Mouse (Mus musculus): ENCODE data around the gene Clcn1. TPM values are rescaled to one million over a fixed set of nuclear protein-coding genes. Genes with fewer than 3 reads are reported as not detected.

The Clcn1 gene
- polyA plus RNA-seq (2012; fragmentation: generic; extraction: Trizol): 0.42 TPM
- long read RNA-seq, experiment 1: 0 reads
- long read RNA-seq, experiment 2: 0 reads

DNA sequence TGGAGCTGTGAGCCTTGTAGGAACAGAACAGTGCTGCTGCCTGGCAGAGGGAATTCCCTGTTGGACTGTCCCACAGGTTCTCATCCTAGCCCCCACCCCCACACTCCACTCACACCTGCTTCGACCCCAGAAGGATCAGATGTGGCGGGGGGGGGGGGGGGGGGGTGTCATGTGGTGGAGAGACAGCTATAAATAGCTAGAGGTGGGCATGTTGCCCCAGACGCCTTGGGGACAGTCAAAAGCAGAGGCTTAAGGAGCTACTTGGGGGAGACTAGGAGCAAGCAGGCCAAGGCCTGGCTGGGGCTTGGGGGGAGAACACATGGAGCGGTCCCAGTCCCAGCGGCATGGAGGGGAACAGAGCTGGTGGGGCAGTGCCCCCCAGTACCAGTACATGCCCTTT is at the start of gene Clcn1:
Gene Clcn1, plus strand, starts transcription at position 238 of the 400 bp plus-strand sequence.
- H3K79me2 ChIP-seq (ENCODE audit: control insufficient read depth, insufficient read depth): no peaks in the 10 kb centered on the region
- no peak within 1 kb of the TSS for H3K4me3 ChIP-seq (ENCODE audit: insufficient read depth, poor library complexity, severe bottlenecking)
- peaks cover 21% of the 10 kb centered on the region for H3K36me3 ChIP-seq (ENCODE audit: control insufficient read depth, insufficient read depth)
- no peaks in the 10 kb centered on the region for H3K27me3 ChIP-seq (ENCODE audit: control insufficient read depth, insufficient read depth, insufficient read length)
- no peak within 1 kb of the TSS for H3ac ChIP-seq (ENCODE audit: control insufficient read depth, insufficient read length, low read depth)
- TF ChIP-seq MAX (IDR thresholded peaks at IDR 0.05) (no peak), USF1 (IDR thresholded peaks at IDR 0.05; ENCODE audit: low read depth) (no peak), CEBPB (IDR thresholded peaks at IDR 0.05; ENCODE audit: low read depth) (no peak), FOSL1 (IDR thresholded peaks at IDR 0.05; ENCODE audit: insufficient read depth, low read length, poor library complexity, severe bottlenecking) (no peak)
- H3K79me3 ChIP-seq (ENCODE audit: low read depth): no peaks in the 10 kb centered on the region

DNA sequence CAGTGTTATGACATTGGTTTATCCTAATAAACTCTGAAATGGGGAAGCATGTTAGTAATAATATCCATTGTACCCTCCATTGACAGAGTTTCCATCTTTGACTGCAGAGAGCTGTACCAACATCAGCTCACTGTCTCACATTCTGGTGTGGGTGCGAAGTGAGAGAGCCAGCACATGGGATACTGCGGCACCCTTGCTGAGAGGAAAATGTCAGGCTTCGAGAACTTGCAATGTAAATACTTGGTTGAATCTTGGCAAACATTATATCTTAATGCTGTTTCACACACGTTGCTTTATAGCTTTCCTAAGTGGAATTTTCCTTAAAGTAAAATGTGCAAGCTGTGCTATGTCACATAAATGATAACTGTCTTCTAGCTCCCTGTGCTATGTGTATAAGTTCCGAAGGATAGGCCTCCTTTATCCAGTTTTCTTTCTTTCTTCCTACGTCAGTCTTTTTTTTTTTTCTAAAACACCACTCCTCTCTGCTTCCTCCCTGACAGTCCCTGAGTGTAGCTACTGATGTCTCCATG is 49.1 kb upstream of the Clcn1 start:
- no peaks in the 10 kb centered on the region for H3K79me3 ChIP-seq (ENCODE audit: low read depth)
- H3K27me3 ChIP-seq (ENCODE audit: control insufficient read depth, insufficient read depth, insufficient read length): no peaks in the 10 kb centered on the region
- H3ac ChIP-seq (ENCODE audit: control insufficient read depth, insufficient read length, low read depth): no peak overlapping the region
- TF ChIP-seq CEBPB (IDR thresholded peaks at IDR 0.05; ENCODE audit: low read depth): no peak
- TF ChIP-seq CTCF (IDR thresholded peaks at IDR 0.05; ENCODE audit: control insufficient read depth, insufficient read depth, insufficient read length): no peak
- no peak for TF ChIP-seq MYOG (IDR thresholded peaks at IDR 0.05; ENCODE audit: control insufficient read depth, extremely low read depth, insufficient read length)
- no peak for TF ChIP-seq FOSL1 (IDR thresholded peaks at IDR 0.05; ENCODE audit: insufficient read depth, low read length, poor library complexity, severe bottlenecking)
- no peak for TF ChIP-seq MYOD1 (IDR thresholded peaks at IDR 0.05; ENCODE audit: control insufficient read depth, insufficient read length, low read depth)
- TF ChIP-seq MAX (IDR thresholded peaks at IDR 0.05): no peak
- TF ChIP-seq USF1 (IDR thresholded peaks at IDR 0.05; ENCODE audit: low read depth): no peak
- no peaks in the 10 kb centered on the region for H3K79me2 ChIP-seq (ENCODE audit: control insufficient read depth, insufficient read depth)
- no peaks in the 10 kb centered on the region for H3K36me3 ChIP-seq (ENCODE audit: control insufficient read depth, insufficient read depth)
- H3K4me3 ChIP-seq (ENCODE audit: insufficient read depth, poor library complexity, severe bottlenecking): no peak overlapping the region

DNA sequence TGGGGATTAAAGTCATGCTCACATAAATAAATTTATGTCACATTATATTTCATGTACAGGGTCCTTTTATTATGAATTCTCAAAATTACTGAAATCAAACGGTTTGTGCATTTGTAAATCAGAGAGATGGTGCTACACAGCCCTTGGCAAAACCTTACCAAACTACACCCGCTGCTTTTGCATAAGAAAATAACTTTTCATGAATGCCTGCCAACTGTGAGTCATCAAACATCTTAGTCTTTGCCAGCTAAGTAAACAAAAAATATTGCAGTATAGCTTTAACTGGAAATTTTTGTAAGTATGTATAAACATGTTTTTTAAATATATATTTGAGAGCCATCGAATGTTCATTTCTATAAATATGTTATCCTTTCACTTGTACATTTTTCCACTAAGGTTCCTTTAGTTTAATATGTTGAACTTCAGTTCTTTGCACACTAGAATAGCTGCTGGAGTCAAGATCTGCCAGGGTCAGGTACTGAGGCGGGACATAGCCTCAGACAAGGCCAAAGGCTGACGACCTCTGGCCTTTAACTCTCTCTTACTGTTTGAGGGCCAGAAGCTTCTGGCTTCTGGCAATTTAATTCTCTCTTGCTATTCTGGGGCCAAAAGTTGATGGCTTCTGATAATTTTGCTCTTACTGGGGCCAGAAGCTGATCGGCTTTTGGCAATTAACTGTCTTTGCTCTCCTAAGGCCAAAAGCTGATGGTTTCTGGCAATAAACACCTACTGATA is 45.0 kb upstream of the Clcn1 start:
- Histone ChIP-seq H3K36me3 (ENCODE audit: control insufficient read depth, insufficient read depth) (no peaks in the 10 kb centered on the region), H3K27me3 (ENCODE audit: control insufficient read depth, insufficient read depth, insufficient read length) (no peaks in the 10 kb centered on the region), H3K79me2 (ENCODE audit: control insufficient read depth, insufficient read depth) (no peaks in the 10 kb centered on the region), H3ac (ENCODE audit: control insufficient read depth, insufficient read length, low read depth) (no peak overlapping the region), H3K4me3 (ENCODE audit: insufficient read depth, poor library complexity, severe bottlenecking) (no peak overlapping the region), H3K79me3 (ENCODE audit: low read depth) (no peaks in the 10 kb centered on the region)
- TF ChIP-seq CTCF (IDR thresholded peaks at IDR 0.05; ENCODE audit: control insufficient read depth, insufficient read depth, insufficient read length) (no peak), MAX (IDR thresholded peaks at IDR 0.05) (no peak)

DNA sequence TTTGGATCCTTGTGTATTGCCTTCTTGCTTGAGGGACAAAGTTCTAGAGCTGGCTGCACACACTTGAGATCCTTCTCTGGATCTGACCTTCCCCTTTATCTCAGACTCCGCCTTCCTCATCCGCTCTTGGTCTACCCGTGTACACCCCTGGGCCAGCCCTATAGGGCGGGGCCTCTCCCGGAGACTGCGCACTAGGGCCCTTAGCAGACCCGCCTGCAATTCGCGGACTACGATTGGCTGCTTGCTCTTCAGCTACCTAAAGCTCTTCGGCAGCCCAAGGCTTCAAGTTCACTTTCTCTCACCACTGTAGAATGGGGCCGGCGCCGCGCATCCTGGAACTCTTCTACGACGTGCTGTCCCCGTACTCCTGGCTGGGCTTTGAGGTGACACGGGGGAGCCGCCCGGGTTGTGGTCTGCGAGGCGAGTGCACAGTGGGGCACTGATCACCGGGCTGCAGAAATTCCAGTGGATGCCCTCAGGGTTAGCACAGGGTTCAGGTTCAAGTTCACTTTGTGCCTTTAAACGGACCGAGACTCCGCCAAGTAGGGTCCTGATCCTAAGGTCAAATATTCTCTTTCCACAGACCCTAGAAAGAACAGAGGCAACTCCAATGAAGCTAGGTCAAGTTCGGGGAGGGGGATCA is 40.7 kb upstream of the Clcn1 start, which contains the start of gene Gstk1:
Gene Gstk1, plus strand, starts transcription at position 225 of the 643 bp plus-strand sequence.
- H3K4me3 ChIP-seq (ENCODE audit: insufficient read depth, poor library complexity, severe bottlenecking): no peak within 1 kb of the TSS
- TF ChIP-seq MAX (IDR thresholded peaks at IDR 0.05): no peak

DNA sequence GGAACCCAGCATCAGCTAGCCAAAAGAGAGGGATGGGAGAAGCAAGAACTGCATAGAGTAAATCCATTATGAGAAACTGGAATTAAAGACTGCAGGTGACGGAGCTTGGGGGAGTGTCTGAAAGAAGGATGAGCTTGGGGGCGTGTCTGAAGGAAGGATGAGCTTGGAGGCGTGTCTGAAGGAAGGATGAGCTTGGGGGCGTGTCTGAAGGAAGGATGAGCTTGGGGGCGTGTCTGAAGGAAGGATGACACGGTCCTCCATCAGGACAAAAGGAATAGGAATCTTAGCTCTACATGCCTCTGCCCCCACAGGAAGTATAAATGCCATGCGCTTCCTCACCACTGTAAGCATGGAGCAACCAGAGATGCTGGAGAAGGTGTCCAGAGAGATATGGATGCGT is 39.3 kb upstream of the Clcn1 start:
- H3K36me3 ChIP-seq (ENCODE audit: control insufficient read depth, insufficient read depth): no peaks in the 10 kb centered on the region
- no peaks in the 10 kb centered on the region for H3K27me3 ChIP-seq (ENCODE audit: control insufficient read depth, insufficient read depth, insufficient read length)
- H3K79me2 ChIP-seq (ENCODE audit: control insufficient read depth, insufficient read depth): no peaks in the 10 kb centered on the region
- H3K4me3 ChIP-seq (ENCODE audit: insufficient read depth, poor library complexity, severe bottlenecking): no peak overlapping the region
- no peaks in the 10 kb centered on the region for H3K79me3 ChIP-seq (ENCODE audit: low read depth)
- no peak for TF ChIP-seq CTCF (IDR thresholded peaks at IDR 0.05; ENCODE audit: control insufficient read depth, insufficient read depth, insufficient read length)
- no peak for TF ChIP-seq CEBPB (IDR thresholded peaks at IDR 0.05; ENCODE audit: low read depth)
- TF ChIP-seq MAX (IDR thresholded peaks at IDR 0.05): no peak
- TF ChIP-seq MYOD1 (IDR thresholded peaks at IDR 0.05; ENCODE audit: control insufficient read depth, insufficient read length, low read depth): no peak
- no peak for TF ChIP-seq MYOG (IDR thresholded peaks at IDR 0.05; ENCODE audit: control insufficient read depth, extremely low read depth, insufficient read length)
- peak overlapping the region; percentile 6 for H3ac ChIP-seq (ENCODE audit: control insufficient read depth, insufficient read length, low read depth)

More for the DNA sequence above, 40.7 kb upstream of the Clcn1 start, which contains the start of gene Gstk1:
- Histone ChIP-seq H3K79me2 (ENCODE audit: control insufficient read depth, insufficient read depth) (no peaks in the 10 kb centered on the region), H3K36me3 (ENCODE audit: control insufficient read depth, insufficient read depth) (no peaks in the 10 kb centered on the region), H3K27me3 (ENCODE audit: control insufficient read depth, insufficient read depth, insufficient read length) (no peaks in the 10 kb centered on the region), H3K79me3 (ENCODE audit: low read depth) (no peaks in the 10 kb centered on the region), H3ac (ENCODE audit: control insufficient read depth, insufficient read length, low read depth) (no peak within 1 kb of the TSS)

DNA sequence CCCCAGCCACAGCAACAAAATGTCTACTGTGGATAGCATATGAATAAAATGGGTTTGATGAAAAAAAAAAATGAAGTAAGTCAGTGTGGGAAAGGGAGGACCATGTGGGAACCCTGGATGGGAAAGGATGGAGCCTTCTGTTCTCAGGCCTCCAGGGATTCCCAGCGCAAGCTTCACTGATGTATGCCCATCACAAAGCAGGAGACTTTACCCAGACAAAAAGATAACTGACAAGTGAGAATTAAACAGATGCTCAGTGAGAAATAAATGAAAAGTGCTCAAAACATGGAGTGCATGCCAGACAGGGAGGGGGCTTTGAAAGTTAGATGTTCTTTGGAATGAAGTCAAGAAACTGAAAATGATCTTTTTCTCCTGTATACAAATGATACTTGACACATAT is 38.5 kb upstream of the Clcn1 start:
- TF ChIP-seq CEBPB (IDR thresholded peaks at IDR 0.05; ENCODE audit: low read depth) (no peak), MYOD1 (IDR thresholded peaks at IDR 0.05; ENCODE audit: control insufficient read depth, insufficient read length, low read depth) (no peak), MAX (IDR thresholded peaks at IDR 0.05) (no peak), MYOG (IDR thresholded peaks at IDR 0.05; ENCODE audit: control insufficient read depth, extremely low read depth, insufficient read length) (no peak), FOSL1 (IDR thresholded peaks at IDR 0.05; ENCODE audit: insufficient read depth, low read length, poor library complexity, severe bottlenecking) (no peak), USF1 (IDR thresholded peaks at IDR 0.05; ENCODE audit: low read depth) (no peak), CTCF (IDR thresholded peaks at IDR 0.05; ENCODE audit: control insufficient read depth, insufficient read depth, insufficient read length) (no peak)
- Histone ChIP-seq H3K79me3 (ENCODE audit: low read depth) (no peaks in the 10 kb centered on the region), H3K79me2 (ENCODE audit: control insufficient read depth, insufficient read depth) (no peaks in the 10 kb centered on the region), H3K4me3 (ENCODE audit: insufficient read depth, poor library complexity, severe bottlenecking) (no peak overlapping the region), H3K27me3 (ENCODE audit: control insufficient read depth, insufficient read depth, insufficient read length) (peaks cover 2% of the 10 kb centered on the region), H3K36me3 (ENCODE audit: control insufficient read depth, insufficient read depth) (no peaks in the 10 kb centered on the region), H3ac (ENCODE audit: control insufficient read depth, insufficient read length, low read depth) (no peak overlapping the region)

Measured in C2C12 (cell line).